Mouse (Mus musculus) limb, embryonic 11.5 days (tissue): ENCODE data around the gene Cast. TPM values are rescaled to one million over a fixed set of nuclear protein-coding genes. Genes with fewer than 3 reads are reported as not detected.

ENCODE experiments used
- ATAC-seq: fragments of 200-750 bp; cut with Nextera tagmentation; 2 replicates; pipeline ENCODE4 v1.8.0; 2017; ENCODE audit warnings: low read depth; ENCODE audit not compliant: insufficient number of reproducible peaks, low FRiP score, low TSS enrichment
- DNase-seq: peaks from one replicate; pipeline ENCODE4 v3.0.0-alpha.2; 2015; ENCODE audit warnings: low spot score
- H3K27ac ChIP-seq: fragments of 300-500 bp; sonication (generic); replicated peaks from 2 replicates; pipeline ENCODE4 v1.5.1; 2014; ENCODE audit warnings: low read depth, mild to moderate bottlenecking, low read length
- H3K27me3 ChIP-seq: fragments of 300-500 bp; sonication (generic); 2 replicates; pipeline ENCODE4 v1.6.1; 2014; ENCODE audit warnings: mild to moderate bottlenecking, low read length, mixed read lengths; ENCODE audit not compliant: control insufficient read depth, insufficient read depth
- H3K36me3 ChIP-seq: fragments of 300-500 bp; sonication (generic); 2 replicates; pipeline ENCODE4 v1.6.1; 2014; ENCODE audit warnings: mild to moderate bottlenecking, low read length, moderate library complexity, mixed read lengths; ENCODE audit not compliant: control insufficient read depth, insufficient read depth
- H3K4me1 ChIP-seq: fragments of 300-500 bp; sonication (generic); 2 replicates; pipeline ENCODE4 v1.6.1; 2014; ENCODE audit warnings: low read length, mixed read lengths; ENCODE audit not compliant: control insufficient read depth, insufficient read depth
- H3K4me2 ChIP-seq: fragments of 300-500 bp; sonication (generic); 2 replicates; pipeline ENCODE4 v1.6.1; 2014; ENCODE audit warnings: low read depth, mild to moderate bottlenecking, moderate library complexity; ENCODE audit not compliant: severe bottlenecking
- H3K4me3 ChIP-seq: fragments of 300-500 bp; sonication (generic); 2 replicates; pipeline ENCODE4 v1.5.1; 2014; ENCODE audit warnings: low read depth, low read length
- H3K9ac ChIP-seq: fragments of 300-500 bp; sonication (generic); 2 replicates; pipeline ENCODE4 v1.6.1; 2014; ENCODE audit warnings: mild to moderate bottlenecking, low read length
- H3K9me3 ChIP-seq: fragments of 300-500 bp; sonication (generic); 2 replicates; pipeline ENCODE4 v1.6.1; 2016; ENCODE audit warnings: low read length; ENCODE audit not compliant: control insufficient read depth
- WGBS: fragments of 180-500 bp; shearing (Covaris S2); extraction: QIAGEN DNeasy Blood & Tissue Kit; methylation state at CpG from one replicate; pipeline ENCODE4 v1.1.7; 2014; 5-methylcytosine and 5-hydroxymethylcytosine counted together
- polyA plus RNA-seq: library from polyadenylated mRNA; unstranded; fragments of >200 nt; fragmentation: Nextera tagmentation; extraction: Ambion mirVana; gene quantifications from 2 replicates; pipeline ENCODE4 v1.2.1, GENCODE M21; 2014

The Cast gene
- polyA plus RNA-seq, 1 experiment from 2014 or later, result 23.4 TPM

- no peak overlapping the region for H3K9ac ChIP-seq
- DNase-seq (peak; percentile 35), ATAC-seq (no peak)
- H3K4me1 ChIP-seq, result no peaks in the 10 kb centered on the region
- H3K4me2 ChIP-seq, result no peak overlapping the region
- H3K27ac ChIP-seq, result no peak overlapping the region
- no peaks in the 10 kb centered on the region for H3K27me3 ChIP-seq
- no peaks in the 10 kb centered on the region for H3K9me3 ChIP-seq
- WGBS, result 30% methylated on average over 5 of the region's 5 CpGs
- no peaks in the 10 kb centered on the region for H3K36me3 ChIP-seq
- H3K4me3 ChIP-seq, result no peak overlapping the region
Observed at GRCm38 (mm10) chr13:74743219-74743618, 65.4 kb downstream of the Cast start.

- Histone ChIP-seq H3K4me1 (no peaks in the 10 kb centered on the region), H3K4me2 (no peak overlapping the region), H3K4me3 (no peak overlapping the region), H3K9me3 (no peaks in the 10 kb centered on the region), H3K9ac (no peak overlapping the region), H3K36me3 (peaks cover 2% of the 10 kb centered on the region; the same call in 1 of the 2 replicates), H3K27ac (no peak overlapping the region), H3K27me3 (no peaks in the 10 kb centered on the region)
- DNase-seq (no peak), ATAC-seq (no peak)
- 86% methylated on average over 2 of the region's 2 CpGs for WGBS
Observed at GRCm38 (mm10) chr13:74736396-74736795, 72.2 kb downstream of the Cast start.

DNA sequence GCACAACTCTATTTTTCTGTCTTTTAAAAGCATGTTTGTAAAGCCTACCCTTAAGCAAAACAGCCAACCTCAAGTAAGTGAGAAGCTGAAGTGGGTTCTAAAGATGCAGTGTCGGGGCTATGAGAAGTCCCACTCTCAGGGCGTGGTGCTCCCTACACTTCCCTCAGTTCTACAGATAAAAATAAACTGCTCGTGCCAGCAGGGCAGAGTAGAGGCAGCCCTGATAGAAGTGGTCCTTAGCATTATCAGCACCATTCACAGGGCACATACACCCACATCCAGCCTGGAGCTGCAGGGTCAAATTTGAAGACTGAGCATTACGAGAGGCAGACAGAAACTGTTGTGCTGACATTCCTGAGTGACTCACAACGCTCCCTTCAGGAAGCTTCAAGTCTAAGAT is 72.8 kb downstream of the Cast start:
- no peak for ATAC-seq
- Histone ChIP-seq H3K27me3 (no peaks in the 10 kb centered on the region), H3K4me1 (no peaks in the 10 kb centered on the region), H3K9me3 (no peaks in the 10 kb centered on the region), H3K36me3 (peaks cover 2% of the 10 kb centered on the region; the same call in 1 of the 2 replicates), H3K27ac (no peak overlapping the region), H3K4me3 (no peak overlapping the region), H3K4me2 (no peak overlapping the region), H3K9ac (no peak overlapping the region)
- no peak for DNase-seq
- WGBS, result 88% methylated on average over 5 of the region's 5 CpGs

DNA sequence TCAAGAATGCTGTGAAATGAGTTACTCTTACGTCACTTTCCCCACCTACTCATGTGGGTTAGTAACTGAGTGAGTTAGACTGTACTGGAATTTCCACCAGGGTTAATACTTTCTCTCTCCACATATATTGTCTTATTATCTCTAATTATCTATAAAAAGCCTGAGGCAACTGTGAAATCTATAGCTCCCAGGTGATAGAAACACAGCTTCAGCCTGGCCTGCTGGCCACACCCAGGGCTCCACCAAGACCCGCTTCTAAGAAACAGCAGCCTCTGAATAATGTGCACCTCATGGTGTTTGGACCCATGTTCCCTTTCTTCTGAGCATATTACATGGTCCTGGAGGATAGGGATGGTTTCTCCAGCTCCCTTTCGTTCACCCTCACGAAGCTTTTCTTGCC is 74.9 kb downstream of the Cast start:
- no peak overlapping the region for H3K4me3 ChIP-seq
- no peaks in the 10 kb centered on the region for H3K27me3 ChIP-seq
- no peaks in the 10 kb centered on the region for H3K9me3 ChIP-seq
- no peak for DNase-seq
- 90% methylated on average over 4 of the region's 4 CpGs for WGBS
- H3K27ac ChIP-seq, result no peak overlapping the region
- no peak for ATAC-seq
- peaks cover 2% of the 10 kb centered on the region; the same call in 1 of the 2 replicates for H3K36me3 ChIP-seq
- H3K9ac ChIP-seq, result no peak overlapping the region
- no peak overlapping the region for H3K4me2 ChIP-seq
- no peaks in the 10 kb centered on the region for H3K4me1 ChIP-seq

DNA sequence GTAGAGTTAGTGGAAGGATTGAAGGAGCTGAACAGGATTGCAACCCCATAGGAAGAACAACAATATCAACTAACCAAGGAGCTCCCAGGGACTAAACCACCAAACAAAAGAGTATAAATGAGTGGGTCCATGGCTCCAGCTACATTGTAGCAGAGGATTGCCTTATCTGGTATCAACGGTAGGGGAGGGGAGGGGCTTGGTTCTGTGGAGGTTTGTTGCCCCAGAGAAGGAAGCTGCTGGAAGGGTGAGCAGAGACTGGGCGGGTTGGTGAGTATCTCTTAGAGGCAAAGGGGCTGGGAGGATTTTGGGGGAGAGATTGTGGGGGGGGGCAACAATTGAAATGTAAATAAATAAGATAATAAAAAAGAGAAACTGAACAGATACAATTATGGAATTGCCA is 89.6 kb downstream of the Cast start:
- H3K9me3 ChIP-seq, result no peaks in the 10 kb centered on the region
- H3K4me2 ChIP-seq, result no peak overlapping the region
- no peak overlapping the region for H3K9ac ChIP-seq
- no peaks in the 10 kb centered on the region for H3K4me1 ChIP-seq
- DNase-seq (no peak), ATAC-seq (no peak)
- no peak overlapping the region for H3K27ac ChIP-seq
- H3K4me3 ChIP-seq, result no peak overlapping the region
- H3K36me3 ChIP-seq, result no peaks in the 10 kb centered on the region
- H3K27me3 ChIP-seq, result no peaks in the 10 kb centered on the region
- WGBS, result 79% methylated on average over 2 of the region's 2 CpGs

GRCm38 (mm10) chr13:74696225-74696624 is 112.4 kb downstream of the Cast start:
- Histone ChIP-seq H3K27ac (no peak overlapping the region), H3K4me2 (no peak overlapping the region), H3K36me3 (no peaks in the 10 kb centered on the region), H3K27me3 (no peaks in the 10 kb centered on the region), H3K4me1 (no peaks in the 10 kb centered on the region), H3K9ac (no peak overlapping the region), H3K4me3 (no peak overlapping the region), H3K9me3 (no peaks in the 10 kb centered on the region)
- no peak for ATAC-seq
- DNase-seq, result no peak
- WGBS, result 47% methylated on average over 3 of the region's 3 CpGs

DNA sequence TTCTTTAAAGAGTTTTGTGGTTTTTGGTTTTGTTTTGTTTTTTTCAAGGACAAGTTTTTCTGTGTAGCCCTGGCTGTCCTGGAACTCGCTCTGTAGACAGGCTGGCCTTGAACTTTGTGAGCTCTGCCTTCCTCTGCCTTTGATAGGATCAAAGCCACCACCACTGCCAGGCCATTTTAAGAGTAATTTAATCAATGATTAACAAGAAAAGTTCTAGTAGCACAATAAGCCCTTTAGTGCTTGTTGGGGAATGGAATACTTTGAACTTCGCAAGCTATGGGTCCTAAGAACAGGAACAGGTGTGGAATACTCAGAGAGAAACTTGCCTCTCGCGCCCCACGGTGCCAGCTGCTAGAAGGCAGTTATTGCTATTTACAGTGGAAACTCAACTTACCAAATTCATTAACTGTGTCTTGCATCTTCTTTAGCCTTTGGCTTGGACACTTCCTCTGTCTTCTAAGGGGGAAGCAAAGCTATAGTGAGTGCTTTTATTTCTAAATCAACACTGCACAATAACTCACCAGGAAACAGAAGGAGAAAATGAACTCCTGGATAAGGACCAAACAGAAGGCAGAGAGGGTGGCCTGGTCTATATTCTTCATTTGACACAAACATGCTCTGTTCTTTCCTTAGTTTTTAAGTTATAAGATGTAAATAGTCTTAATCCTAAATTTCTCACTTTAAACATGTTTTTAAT is 113.0 kb downstream of the Cast start:
- DNase-seq, result no peak
- H3K36me3 ChIP-seq, result no peaks in the 10 kb centered on the region
- WGBS, result 75% methylated on average over 5 of the region's 5 CpGs
- H3K27ac ChIP-seq, result no peak overlapping the region
- no peak overlapping the region for H3K4me3 ChIP-seq
- no peak overlapping the region for H3K9ac ChIP-seq
- no peak overlapping the region for H3K4me2 ChIP-seq
- no peaks in the 10 kb centered on the region for H3K4me1 ChIP-seq
- H3K27me3 ChIP-seq, result no peaks in the 10 kb centered on the region
- ATAC-seq, result no peak
- H3K9me3 ChIP-seq, result no peaks in the 10 kb centered on the region
